Mouse (Mus musculus): ENCODE results near the gene Islr. TPM values are rescaled to one million over a fixed set of nuclear protein-coding genes. Genes with fewer than 3 reads are reported as not detected.

The Islr gene
- polyA plus RNA-seq, 1 experiment = not detected

DNA sequence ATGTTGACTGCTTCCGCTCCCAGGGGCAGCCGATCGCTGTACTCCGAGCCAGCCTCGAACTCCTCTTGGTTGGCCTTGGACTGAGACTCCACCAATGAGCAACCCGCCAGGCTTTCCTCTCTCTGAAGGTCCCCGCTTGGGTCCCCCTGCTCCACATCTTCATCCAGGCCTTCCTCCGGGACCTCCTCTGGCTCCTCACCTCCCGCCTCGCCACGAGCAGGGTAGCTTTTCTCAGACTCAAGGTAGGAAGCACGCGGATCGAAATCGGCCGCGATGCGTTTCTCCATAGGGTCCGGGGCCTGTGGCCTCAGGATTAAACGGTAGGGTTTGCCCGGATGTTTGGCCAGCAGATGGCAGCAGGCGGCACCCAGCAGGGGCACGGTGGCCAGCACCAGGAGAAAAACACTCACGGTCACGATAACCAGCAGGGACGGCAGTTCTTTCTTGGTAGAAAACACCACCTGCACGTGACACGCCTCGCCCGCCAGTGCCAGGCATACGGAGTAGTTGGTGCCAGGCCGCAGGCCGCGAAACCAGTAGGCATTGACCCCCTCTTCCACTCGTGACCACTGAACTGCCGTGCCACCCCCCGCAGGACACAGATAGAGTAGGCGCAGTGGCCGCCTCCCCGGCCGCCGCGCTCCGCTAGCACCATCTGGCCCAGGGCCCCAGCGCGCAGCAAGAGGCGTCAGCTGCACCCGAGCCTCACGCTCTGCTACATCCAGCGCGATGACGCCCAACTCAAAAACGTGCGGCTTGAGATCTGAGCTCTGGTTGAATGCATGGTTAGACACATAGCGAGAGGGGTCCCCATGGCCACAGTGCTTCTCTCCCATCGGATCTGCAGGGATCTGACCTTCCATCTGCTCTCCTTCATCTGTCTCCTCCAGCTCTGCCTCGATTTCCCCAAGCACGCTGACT is 6.1 kb downstream of the Islr start:
- no peak overlapping the region for H3K4me3 ChIP-seq (ENCODE audit: insufficient read depth, low read length)
- H3K27ac ChIP-seq (ENCODE audit: insufficient read depth, low read depth, low read length) = no peak overlapping the region
- TF ChIP-seq POLR2A (IDR thresholded peaks at IDR 0.05; ENCODE audit: borderline replicate concordance, low read depth, low read length) = no peak
- peak; percentile 52 for TF ChIP-seq CTCF (IDR thresholded peaks at IDR 0.05; ENCODE audit: low read depth, low read length)
- H3K4me1 ChIP-seq (ENCODE audit: control insufficient read depth, insufficient read depth, low read length) = 0 out of 2 replicates have a peak, but pooled peaks cover 2% of the 10 kb centered on the region

- no peak; the same call in 1 of the 2 replicates for TF ChIP-seq CTCF (IDR thresholded peaks at IDR 0.05; ENCODE audit: low read depth, low read length)
- TF ChIP-seq POLR2A (IDR thresholded peaks at IDR 0.05; ENCODE audit: borderline replicate concordance, low read depth, low read length) = no peak
- no peak overlapping the region for H3K27ac ChIP-seq (ENCODE audit: insufficient read depth, low read depth, low read length)
Observed at GRCm38 (mm10) chr9:58196610-58197567, 7.2 kb downstream of the Islr start.

GRCm38 (mm10) chr9:58196141-58196540 is 8.0 kb downstream of the Islr start:
- TF ChIP-seq CTCF (IDR thresholded peaks at IDR 0.05; ENCODE audit: low read depth, low read length) (no peak), POLR2A (IDR thresholded peaks at IDR 0.05; ENCODE audit: borderline replicate concordance, low read depth, low read length) (no peak)
- H3K4me3 ChIP-seq (ENCODE audit: insufficient read depth, low read length) = no peak overlapping the region

More at GRCm38 (mm10) chr9:58196610-58197567, 7.2 kb downstream of the Islr start:
- no peak overlapping the region for H3K4me3 ChIP-seq (ENCODE audit: insufficient read depth, low read length)
- H3K4me1 ChIP-seq (ENCODE audit: control insufficient read depth, insufficient read depth, low read length) = 0 out of 2 replicates have a peak, but pooled peaks cover 2% of the 10 kb centered on the region

GRCm38 (mm10) chr9:58195671-58196070 is 8.4 kb downstream of the Islr start:
- 0 out of 2 replicates have a peak, but pooled peaks cover 2% of the 10 kb centered on the region for H3K4me1 ChIP-seq (ENCODE audit: control insufficient read depth, insufficient read depth, low read length)
- no peak overlapping the region for H3K27ac ChIP-seq (ENCODE audit: insufficient read depth, low read depth, low read length)
- no peak for TF ChIP-seq CTCF (IDR thresholded peaks at IDR 0.05; ENCODE audit: low read depth, low read length)
- H3K4me3 ChIP-seq (ENCODE audit: insufficient read depth, low read length) = no peak overlapping the region

More at GRCm38 (mm10) chr9:58196141-58196540, 8.0 kb downstream of the Islr start:
- Histone ChIP-seq H3K27ac (ENCODE audit: insufficient read depth, low read depth, low read length) (no peak overlapping the region), H3K4me1 (ENCODE audit: control insufficient read depth, insufficient read depth, low read length) (0 out of 2 replicates have a peak, but pooled peaks cover 2% of the 10 kb centered on the region)

GRCm38 (mm10) chr9:58194222-58194621 is 9.9 kb downstream of the Islr start:
- no peak overlapping the region for H3K27ac ChIP-seq (ENCODE audit: insufficient read depth, low read depth, low read length)
- no peaks in the 10 kb centered on the region for H3K4me1 ChIP-seq (ENCODE audit: control insufficient read depth, insufficient read depth, low read length)
- H3K4me3 ChIP-seq (ENCODE audit: insufficient read depth, low read length) = no peak overlapping the region
- no peak for TF ChIP-seq POLR2A (IDR thresholded peaks at IDR 0.05; ENCODE audit: borderline replicate concordance, low read depth, low read length)
- TF ChIP-seq CTCF (IDR thresholded peaks at IDR 0.05; ENCODE audit: low read depth, low read length) = no peak

DNA sequence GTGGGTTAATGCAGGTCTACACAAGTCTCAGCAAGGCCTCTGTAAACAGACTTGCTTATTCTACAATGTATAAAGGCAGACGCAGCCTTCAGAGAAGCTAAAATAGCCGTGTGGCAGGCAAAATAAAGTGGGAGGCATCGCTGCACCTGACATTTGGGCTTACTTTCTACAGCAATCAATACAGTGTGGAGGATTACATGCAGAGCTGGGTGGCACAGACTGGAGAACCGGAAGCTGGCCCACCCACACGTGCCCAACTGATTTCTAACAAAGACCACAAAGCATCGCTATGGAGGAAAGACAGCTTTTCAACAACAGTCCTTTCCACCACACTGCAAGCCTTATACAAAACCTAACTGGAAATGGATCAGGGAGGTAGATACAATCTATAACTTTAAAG is 19.6 kb downstream of the Islr start:
- no peak overlapping the region for H3K27ac ChIP-seq (ENCODE audit: insufficient read depth, low read depth, low read length)
- H3K4me3 ChIP-seq (ENCODE audit: insufficient read depth, low read length) = no peak overlapping the region
- H3K4me1 ChIP-seq (ENCODE audit: control insufficient read depth, insufficient read depth, low read length) = no peaks in the 10 kb centered on the region
- TF ChIP-seq CTCF (IDR thresholded peaks at IDR 0.05; ENCODE audit: low read depth, low read length) (no peak), POLR2A (IDR thresholded peaks at IDR 0.05; ENCODE audit: borderline replicate concordance, low read depth, low read length) (no peak)

DNA sequence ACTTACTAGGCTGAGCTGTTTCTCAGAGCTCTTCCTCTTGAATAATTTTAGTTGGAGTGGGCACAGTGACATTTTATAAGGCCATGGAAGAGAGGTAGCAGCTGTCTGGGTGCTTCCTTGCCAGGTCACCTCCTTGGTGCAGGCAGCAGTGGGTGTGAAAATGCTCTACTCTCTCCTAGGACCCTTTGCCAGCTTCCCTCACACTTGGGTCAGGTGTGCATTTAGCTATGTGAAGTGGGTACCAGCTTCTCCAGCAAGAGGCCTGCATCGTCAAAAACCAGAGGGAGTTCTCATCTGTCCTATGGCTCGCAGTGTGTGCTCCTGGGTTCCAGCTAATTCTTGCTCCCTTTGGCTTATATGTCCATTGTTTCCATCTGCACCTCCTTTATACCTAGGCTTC is 24.7 kb downstream of the Islr start:
- TF ChIP-seq CTCF (IDR thresholded peaks at IDR 0.05; ENCODE audit: low read depth, low read length) = no peak
- TF ChIP-seq POLR2A (IDR thresholded peaks at IDR 0.05; ENCODE audit: borderline replicate concordance, low read depth, low read length) = no peak

GRCm38 (mm10) chr9:58177165-58177564 is 26.9 kb downstream of the Islr start:
- no peaks in the 10 kb centered on the region for H3K4me1 ChIP-seq (ENCODE audit: control insufficient read depth, insufficient read depth, low read length)
- no peak overlapping the region for H3K27ac ChIP-seq (ENCODE audit: insufficient read depth, low read depth, low read length)
- TF ChIP-seq CTCF (IDR thresholded peaks at IDR 0.05; ENCODE audit: low read depth, low read length) (no peak), POLR2A (IDR thresholded peaks at IDR 0.05; ENCODE audit: borderline replicate concordance, low read depth, low read length) (no peak)
- H3K4me3 ChIP-seq (ENCODE audit: insufficient read depth, low read length) = no peak overlapping the region

More for the DNA sequence above, 24.7 kb downstream of the Islr start:
- Histone ChIP-seq H3K4me3 (ENCODE audit: insufficient read depth, low read length) (no peak overlapping the region), H3K27ac (ENCODE audit: insufficient read depth, low read depth, low read length) (no peak overlapping the region), H3K4me1 (ENCODE audit: control insufficient read depth, insufficient read depth, low read length) (no peaks in the 10 kb centered on the region)

DNA sequence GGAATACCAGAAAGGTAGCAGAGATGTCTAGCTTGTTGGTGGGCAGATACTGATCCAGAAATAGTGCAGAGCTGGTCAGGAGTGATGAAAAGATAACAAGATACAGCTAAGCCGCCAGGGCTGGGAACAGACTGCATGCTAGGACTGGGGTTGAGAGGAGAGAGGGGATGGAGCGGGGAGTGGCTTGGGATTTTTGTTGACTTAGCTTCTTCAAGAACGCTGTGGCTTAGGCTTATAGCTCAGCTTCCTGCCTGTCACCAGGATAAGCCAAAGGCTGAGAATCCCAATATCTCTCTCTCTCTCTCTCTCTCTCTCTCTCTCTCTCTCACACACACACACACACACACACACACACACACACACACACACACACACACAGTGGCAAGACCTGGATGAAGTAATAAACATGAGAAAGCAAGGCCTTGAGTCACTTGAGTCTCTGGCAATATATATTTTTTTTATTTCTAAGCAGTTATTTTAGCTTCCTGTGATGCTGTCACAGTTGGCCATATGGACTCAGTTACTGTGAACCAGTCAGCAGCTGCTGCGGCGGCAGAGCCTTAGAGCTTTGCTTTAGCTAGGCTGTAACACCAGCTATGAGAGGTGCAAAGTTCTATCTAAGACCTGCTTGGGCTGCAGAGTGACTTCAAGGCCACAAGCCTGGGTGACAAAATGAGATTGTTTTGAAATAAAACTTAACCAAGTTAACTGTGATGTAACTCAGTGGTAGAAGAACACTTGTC is 28.2 kb downstream of the Islr start:
- Histone ChIP-seq H3K27ac (ENCODE audit: insufficient read depth, low read depth, low read length) (no peak overlapping the region), H3K4me1 (ENCODE audit: control insufficient read depth, insufficient read depth, low read length) (no peaks in the 10 kb centered on the region), H3K4me3 (ENCODE audit: insufficient read depth, low read length) (no peak overlapping the region)
- no peak for TF ChIP-seq CTCF (IDR thresholded peaks at IDR 0.05; ENCODE audit: low read depth, low read length)
- no peak for TF ChIP-seq POLR2A (IDR thresholded peaks at IDR 0.05; ENCODE audit: borderline replicate concordance, low read depth, low read length)
